Mouse (Mus musculus) kidney, postnatal 0 days (tissue): ENCODE results near the gene Olfr157. TPM values are rescaled to one million over a fixed set of nuclear protein-coding genes. Genes with fewer than 3 reads are reported as not detected.

ENCODE experiments used
- ATAC-seq: fragments of 200-750 bp; cut with Nextera tagmentation; replicated peaks from 2 replicates; pipeline ENCODE4 v1.8.0; 2017; ENCODE audit warnings: low read depth, moderate number of reproducible peaks, moderate TSS enrichment, moderate library complexity; ENCODE audit not compliant: low FRiP score
- DNase-seq: peaks from one replicate; pipeline ENCODE4 v3.0.0-alpha.2; 2016; ENCODE audit warnings: low spot score
- H3K27ac ChIP-seq: fragments of 300-500 bp; sonication (generic); 2 replicates; pipeline ENCODE4 v1.5.1; 2014; ENCODE audit warnings: mild to moderate bottlenecking
- H3K27me3 ChIP-seq: fragments of 300-500 bp; sonication (generic); 2 replicates; pipeline ENCODE4 v1.6.1; 2014; ENCODE audit warnings: low read length, mixed read lengths; ENCODE audit not compliant: insufficient read depth
- H3K36me3 ChIP-seq: fragments of 300-500 bp; sonication (generic); 2 replicates; pipeline ENCODE4 v1.6.1; 2014; ENCODE audit warnings: low read length, mixed read lengths; ENCODE audit not compliant: insufficient read depth
- H3K4me1 ChIP-seq: fragments of 300-500 bp; sonication (generic); replicated peaks from 2 replicates; pipeline ENCODE4 v1.6.1; 2014; ENCODE audit warnings: antibody characterized with exemption, low read length, mixed read lengths; ENCODE audit not compliant: insufficient read depth
- H3K4me2 ChIP-seq: fragments of 300-500 bp; sonication (generic); 2 replicates; pipeline ENCODE4 v1.6.1; 2014; ENCODE audit warnings: mild to moderate bottlenecking, low read length, moderate library complexity, mixed read lengths
- H3K4me3 ChIP-seq: fragments of 300-500 bp; sonication (generic); replicated peaks from 2 replicates; pipeline ENCODE4 v1.5.1; 2014; ENCODE audit warnings: low read depth, low read length
- H3K9ac ChIP-seq: fragments of 300-500 bp; sonication (generic); 2 replicates; pipeline ENCODE4 v1.6.1; 2014; ENCODE audit warnings: low read depth, low read length
- H3K9me3 ChIP-seq: fragments of 300-500 bp; sonication (generic); replicated peaks from 2 replicates; pipeline ENCODE4 v1.6.1; 2016; ENCODE audit warnings: low read length, inconsistent platforms, mixed read lengths
- CTCF ChIP-seq: IDR thresholded peaks from 2 replicates; pipeline ENCODE4 v1.5.1; 2016; ENCODE audit warnings: antibody characterized with exemption, low read depth, mild to moderate bottlenecking, moderate library complexity
- WGBS: fragments of 180-500 bp; shearing (Covaris S2); extraction: QIAGEN DNeasy Blood & Tissue Kit; methylation state at CpG from one replicate; pipeline ENCODE4 v1.1.7; 2014; 5-methylcytosine and 5-hydroxymethylcytosine counted together
- polyA plus RNA-seq: library from polyadenylated mRNA; unstranded; fragments of >200 nt; fragmentation: Nextera tagmentation; extraction: Ambion mirVana; gene quantifications from 2 replicates; pipeline ENCODE4 v1.2.1, GENCODE M21; 2015

Olfr157 gene
- polyA plus RNA-seq, 1 experiment from 2014 or later, result 0.01 TPM

DNA sequence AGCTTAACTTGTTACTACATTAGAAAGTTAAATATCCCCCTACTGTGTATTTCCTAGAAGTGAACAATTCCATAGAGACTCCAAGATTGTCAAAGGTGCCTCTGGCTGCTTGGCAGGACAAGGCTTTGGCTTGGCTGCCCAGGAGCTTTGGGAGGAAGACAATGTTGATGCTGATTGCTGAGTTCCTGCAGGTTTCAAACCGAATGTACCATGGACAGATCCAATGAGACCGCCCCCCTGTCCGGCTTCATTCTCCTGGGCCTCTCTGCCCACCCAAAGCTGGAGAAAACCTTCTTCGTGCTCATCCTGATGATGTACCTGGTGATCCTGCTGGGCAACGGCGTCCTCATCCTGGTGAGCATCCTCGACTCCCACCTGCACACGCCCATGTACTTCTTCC lies 14.1 kb upstream of the Olfr157 start:
- DNase-seq (no peak), ATAC-seq (no peak)
- no peak for TF ChIP-seq CTCF
- Histone ChIP-seq H3K9me3 (no peaks in the 10 kb centered on the region), H3K27me3 (no peaks in the 10 kb centered on the region), H3K4me2 (no peak overlapping the region), H3K4me1 (no peaks in the 10 kb centered on the region), H3K4me3 (no peak overlapping the region), H3K36me3 (no peaks in the 10 kb centered on the region), H3K9ac (no peak overlapping the region), H3K27ac (no peak overlapping the region)
- 65% methylated on average over 8 of the region's 8 CpGs for WGBS

DNA sequence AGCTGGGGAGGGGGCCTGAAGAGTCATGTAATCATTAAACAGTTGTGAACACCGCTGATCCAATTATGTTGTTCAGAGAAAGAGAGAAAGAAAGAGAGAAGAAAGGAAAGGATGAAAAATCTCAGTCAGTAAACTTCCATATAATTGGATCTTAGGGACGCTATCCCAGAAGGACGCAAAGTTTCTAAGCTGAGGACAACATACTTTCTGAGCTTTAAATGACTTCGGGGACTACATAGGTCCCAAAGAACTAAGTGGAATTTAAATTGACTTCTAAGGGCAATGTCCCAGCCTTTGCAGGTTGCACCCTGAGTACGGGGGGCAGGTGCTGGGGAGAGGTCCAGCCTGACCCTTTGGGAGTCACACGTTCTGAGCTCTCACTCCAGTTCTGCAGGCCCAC lies 11.3 kb upstream of the Olfr157 start, which contains the start of gene Olfr155:
Olfr155 (plus strand) TSS at position 301 of the 400 bp plus-strand sequence.
- TF ChIP-seq CTCF, result no peak
- Histone ChIP-seq H3K9me3 (no peaks in the 10 kb centered on the region), H3K4me3 (no peak within 1 kb of the TSS), H3K4me2 (no peak within 1 kb of the TSS), H3K27ac (no peak within 1 kb of the TSS), H3K4me1 (no peaks in the 10 kb centered on the region), H3K27me3 (no peaks in the 10 kb centered on the region), H3K36me3 (no peaks in the 10 kb centered on the region), H3K9ac (no peak within 1 kb of the TSS)
- WGBS, result 86% methylated on average over 6 of the region's 6 CpGs
- ATAC-seq (no peak), DNase-seq (no peak)

DNA sequence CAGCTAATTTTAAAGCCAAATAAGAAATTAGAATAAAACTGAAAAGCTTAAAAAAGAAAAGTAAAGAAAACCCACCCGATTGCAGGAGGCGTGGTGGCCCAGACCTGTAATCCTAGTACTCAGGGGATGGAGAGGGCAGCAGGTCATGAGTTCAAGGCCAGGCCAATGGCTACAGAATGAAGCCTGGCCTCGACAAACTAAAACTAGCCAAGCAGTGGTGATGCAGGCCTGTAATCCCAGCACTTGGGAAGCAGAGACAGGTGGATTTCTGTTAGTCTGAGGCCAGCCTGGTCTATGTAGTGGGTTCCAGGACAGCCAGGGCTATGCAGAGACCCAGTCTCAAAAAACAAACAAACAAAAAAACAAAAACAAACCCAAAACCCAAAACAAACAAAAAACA lies 1.7 kb downstream of the Olfr157 start:
- H3K36me3 ChIP-seq, result no peaks in the 10 kb centered on the region
- no peak overlapping the region for H3K4me3 ChIP-seq
- no peak for TF ChIP-seq CTCF

DNA sequence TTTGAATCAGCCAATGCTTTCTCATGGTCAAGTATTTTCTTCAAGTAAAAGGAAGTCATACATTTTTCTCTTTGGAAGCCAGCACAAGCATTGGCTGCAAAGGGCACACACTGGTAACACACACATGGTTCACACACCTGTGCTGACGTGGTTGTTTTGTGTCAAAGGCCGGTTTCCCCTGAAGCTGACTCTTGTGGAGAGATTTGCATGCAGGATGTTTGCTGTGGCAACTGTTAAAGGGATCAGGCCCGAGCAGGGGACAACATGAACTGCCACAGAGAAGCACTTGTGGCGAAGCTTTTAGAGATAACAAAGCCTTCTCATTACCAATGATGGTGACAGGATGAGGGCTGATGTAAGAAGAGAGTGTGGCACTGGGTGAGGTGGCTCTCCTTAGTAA lies 5.3 kb downstream of the Olfr157 start:
- Histone ChIP-seq H3K27ac (no peak overlapping the region), H3K4me2 (no peak overlapping the region), H3K36me3 (no peaks in the 10 kb centered on the region), H3K27me3 (no peaks in the 10 kb centered on the region), H3K9ac (no peak overlapping the region), H3K4me3 (no peak overlapping the region), H3K4me1 (no peaks in the 10 kb centered on the region), H3K9me3 (no peaks in the 10 kb centered on the region)
- DNase-seq, result no peak
- no peak for ATAC-seq
- TF ChIP-seq CTCF, result no peak
- WGBS, result 73% methylated on average over 4 of the region's 4 CpGs

More for the DNA sequence above, 1.7 kb downstream of the Olfr157 start:
- Histone ChIP-seq H3K9me3 (no peaks in the 10 kb centered on the region), H3K9ac (no peak overlapping the region), H3K27ac (no peak overlapping the region), H3K4me1 (no peaks in the 10 kb centered on the region), H3K4me2 (no peak overlapping the region), H3K27me3 (no peaks in the 10 kb centered on the region)
- WGBS, result 54% methylated on average over 3 of the region's 3 CpGs
- no peak for ATAC-seq
- DNase-seq, result no peak

DNA sequence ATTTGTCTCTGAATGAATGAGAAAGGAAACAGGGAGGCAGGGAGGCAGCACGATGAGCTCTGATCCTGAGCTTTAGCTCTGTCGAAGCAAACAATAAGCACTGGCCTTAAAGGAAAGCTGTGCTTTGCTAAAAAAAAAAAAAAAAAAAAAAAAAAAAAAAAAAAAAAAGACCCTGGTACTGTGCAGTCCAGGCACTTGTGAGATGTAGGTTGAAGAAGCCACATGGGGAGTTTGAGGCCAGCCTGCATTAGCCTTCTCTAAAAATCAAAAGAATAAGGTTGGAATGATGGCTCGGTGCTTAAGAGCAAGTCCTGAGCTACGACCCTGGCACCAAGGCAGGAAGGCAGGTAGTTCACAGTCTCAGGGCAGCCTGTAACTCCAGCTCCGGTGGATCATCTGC lies 6.2 kb downstream of the Olfr157 start:
- Histone ChIP-seq H3K4me3 (no peak overlapping the region), H3K27me3 (no peaks in the 10 kb centered on the region), H3K9ac (no peak overlapping the region), H3K27ac (no peak overlapping the region), H3K4me1 (no peaks in the 10 kb centered on the region), H3K36me3 (no peaks in the 10 kb centered on the region), H3K4me2 (no peak overlapping the region), H3K9me3 (no peaks in the 10 kb centered on the region)
- 78% methylated on average over 5 of the region's 5 CpGs for WGBS
- ATAC-seq (no peak), DNase-seq (no peak)
- no peak for TF ChIP-seq CTCF

DNA sequence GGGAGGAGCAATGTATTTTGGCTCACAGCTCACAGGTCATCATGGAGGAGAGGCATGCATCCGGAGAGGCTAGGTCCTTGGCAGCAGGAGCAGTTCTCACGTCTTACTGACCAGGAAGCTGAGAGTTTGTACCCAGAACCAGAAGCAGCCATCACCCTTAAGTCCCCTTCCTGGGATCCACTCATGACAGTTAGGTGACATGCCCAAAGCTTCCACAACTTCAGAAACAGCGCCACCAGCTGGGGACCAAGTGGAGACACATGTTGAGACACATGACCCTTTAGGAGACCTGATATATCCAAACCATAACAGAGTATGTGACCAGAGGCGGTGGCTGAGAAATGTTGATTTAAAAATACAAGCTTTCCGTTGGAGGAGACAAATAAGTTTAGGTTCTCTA lies 8.0 kb downstream of the Olfr157 start:
- TF ChIP-seq CTCF, result peak; percentile 19; the same call in 1 of the 2 replicates
- H3K4me1 ChIP-seq, result no peaks in the 10 kb centered on the region
- H3K9ac ChIP-seq, result no peak overlapping the region
- no peaks in the 10 kb centered on the region for H3K9me3 ChIP-seq
- H3K36me3 ChIP-seq, result no peaks in the 10 kb centered on the region
- DNase-seq, result no peak
- H3K4me2 ChIP-seq, result no peak overlapping the region
- no peak overlapping the region for H3K4me3 ChIP-seq
- H3K27me3 ChIP-seq, result no peaks in the 10 kb centered on the region
- 72% methylated on average over 5 of the region's 5 CpGs for WGBS
- no peak for ATAC-seq
- no peak overlapping the region for H3K27ac ChIP-seq

DNA sequence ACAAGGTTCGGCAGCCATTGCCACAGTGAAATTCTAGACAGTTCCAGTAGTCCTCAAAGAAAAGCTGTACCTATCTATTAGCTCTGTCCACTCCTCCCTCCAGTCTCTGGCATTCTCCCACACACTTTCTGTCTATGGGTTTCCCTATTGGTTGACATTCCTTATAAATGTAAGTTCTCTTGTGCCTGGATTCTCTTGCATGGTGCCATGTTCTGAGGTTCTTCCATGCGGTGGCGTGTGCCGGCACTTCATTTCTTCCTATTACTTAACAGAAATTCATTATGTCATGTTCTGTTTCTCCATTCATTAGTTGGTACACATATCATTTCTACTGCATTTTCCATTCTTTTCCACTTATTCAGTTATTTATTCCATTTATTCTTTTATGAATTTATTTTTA lies 11.2 kb downstream of the Olfr157 start:
- Histone ChIP-seq H3K9ac (no peak overlapping the region), H3K4me2 (no peak overlapping the region), H3K9me3 (no peaks in the 10 kb centered on the region), H3K27me3 (no peaks in the 10 kb centered on the region), H3K27ac (no peak overlapping the region), H3K4me3 (no peak overlapping the region), H3K36me3 (no peaks in the 10 kb centered on the region), H3K4me1 (no peaks in the 10 kb centered on the region)
- 83% methylated on average over 4 of the region's 4 CpGs for WGBS
- DNase-seq (peak; percentile 23), ATAC-seq (no peak)
- TF ChIP-seq CTCF, result no peak
